Mouse (Mus musculus): ENCODE results near the gene Rims3. TPM values are rescaled to one million over a fixed set of nuclear protein-coding genes. Genes with fewer than 3 reads are reported as not detected.

The Rims3 gene
- total RNA-seq, 2 experiments from 2014 or later, result 24.2 to 30.6 TPM

DNA sequence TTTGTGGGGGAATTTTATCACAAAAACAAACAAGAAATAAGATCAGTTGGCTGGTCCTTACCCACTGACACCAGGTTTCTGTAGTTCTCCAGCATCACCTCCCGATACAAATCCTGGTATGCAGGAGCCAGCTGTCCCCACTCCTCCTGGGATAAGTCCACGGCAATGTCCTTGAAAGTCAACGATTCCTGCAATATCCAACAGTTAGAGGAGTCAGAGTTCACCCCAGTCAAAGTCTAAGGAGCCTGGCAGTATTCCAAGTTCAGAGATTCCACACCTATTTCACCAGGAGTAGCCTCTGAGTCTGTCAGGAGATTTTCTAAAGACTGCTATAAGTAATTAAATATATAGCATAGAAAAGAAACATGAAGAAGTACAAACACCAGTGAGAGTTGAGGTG, 80.4 kb downstream of the Rims3 start:
- DNase-seq (ENCODE audit: extremely low spot score in 1 of 2, low spot score in 1 of 2), result no peak

Small RNAs within 50 kb of the gene (microRNA-seq; reads per million reads assigned to microRNA genes)
- 0 reads per million in 2 experiments for gene Gm23936

Other genes starting within 250 kb of the Rims3 start
- gene Cited4, start 188.2 kb upstream of the Rims3 start, total RNA-seq (2021), result 1 to 10 TPM; 1.8 to 2.8 TPM
- 1 to 10 TPM; 4.8 to 6.2 TPM for gene Kcnq4, start 106.2 kb upstream of the Rims3 start, total RNA-seq (2021)
- 10 to 100 TPM; 48.7 to 49.1 TPM for gene Nfyc, start 23.2 kb upstream of the Rims3 start, total RNA-seq (2021)
- gene Exo5, start 70.2 kb downstream of the Rims3 start, total RNA-seq (2021), result 10 to 100 TPM; 13.1 to 14.1 TPM
- gene Zfp69, start 96.9 kb downstream of the Rims3 start, total RNA-seq (2021), result 1 to 10 TPM; 1.9 to 2.2 TPM
- gene Smap2, start 162.4 kb downstream of the Rims3 start, total RNA-seq (2021), result 100 to 1,000 TPM; 156 to 157 TPM
- gene Col9a2, start 184.6 kb downstream of the Rims3 start, total RNA-seq (2021), result 1 to 10 TPM; 3.4 to 3.8 TPM
- 10 to 100 TPM; 22.7 to 24.8 TPM for gene Zmpste24, start 243.4 kb downstream of the Rims3 start, total RNA-seq (2021)